Mouse (Mus musculus) midbrain, embryonic 16.5 days (tissue): ENCODE measurements around the gene Zfp324. TPM values are rescaled to one million over a fixed set of nuclear protein-coding genes. Genes with fewer than 3 reads are reported as not detected.
A peak's percentile ranks its signal among the peaks of the same experiment; 100 is the strongest.
"Not testable (repeated sequence)": the region's sequence is repeated elsewhere in the genome, so short reads cannot be mapped to it uniquely, and the experiment has no call there.

Source experiments
- ATAC-seq: fragments of 200-750 bp; cut with Nextera tagmentation; 2 replicates; pipeline ENCODE4 v1.8.0; 2017; ENCODE audit warnings: moderate TSS enrichment
- H3K27ac ChIP-seq: fragments of 300-500 bp; sonication (generic); 2 replicates; pipeline ENCODE4 v1.5.1; 2014; ENCODE audit warnings: mild to moderate bottlenecking, low read length, mixed read lengths
- H3K27me3 ChIP-seq: fragments of 300-500 bp; sonication (generic); 2 replicates; pipeline ENCODE4 v1.6.1; 2014; ENCODE audit warnings: low read depth, low read length, mixed read lengths; ENCODE audit not compliant: control insufficient read depth, insufficient read depth
- H3K36me3 ChIP-seq: fragments of 300-500 bp; sonication (generic); 2 replicates; pipeline ENCODE4 v1.6.1; 2014; ENCODE audit warnings: mild to moderate bottlenecking, low read length, moderate library complexity, mixed read lengths; ENCODE audit not compliant: control insufficient read depth, insufficient read depth
- H3K4me1 ChIP-seq: fragments of 300-500 bp; sonication (generic); 2 replicates; pipeline ENCODE4 v1.6.1; 2014; ENCODE audit warnings: mild to moderate bottlenecking, low read length, mixed read lengths; ENCODE audit not compliant: control insufficient read depth, insufficient read depth
- H3K4me2 ChIP-seq: fragments of 300-500 bp; sonication (generic); 2 replicates; pipeline ENCODE4 v1.6.1; 2014; ENCODE audit warnings: mild to moderate bottlenecking, low read length, mixed read lengths
- H3K4me3 ChIP-seq: fragments of 300-500 bp; sonication (generic); 2 replicates; pipeline ENCODE4 v1.5.1; 2014; ENCODE audit warnings: low read depth, mild to moderate bottlenecking, low read length, moderate library complexity, mixed read lengths
- H3K9ac ChIP-seq: fragments of 300-500 bp; sonication (generic); 2 replicates; pipeline ENCODE4 v1.6.1; 2014; ENCODE audit warnings: low read depth, low read length, mixed read lengths
- H3K9me3 ChIP-seq: fragments of 300-500 bp; sonication (generic); replicated peaks from 2 replicates; pipeline ENCODE4 v1.6.1; 2014; ENCODE audit warnings: mild to moderate bottlenecking, low read length, mixed read lengths; ENCODE audit not compliant: control insufficient read depth, poor library complexity, severe bottlenecking
- WGBS: fragments of 180-500 bp; shearing (Covaris S2); extraction: QIAGEN DNeasy Blood & Tissue Kit; methylation state at CpG from one replicate; pipeline ENCODE4 v1.1.7; 2014; 5-methylcytosine and 5-hydroxymethylcytosine counted together
- polyA plus RNA-seq: library from polyadenylated mRNA; unstranded; fragments of >200 nt; fragmentation: Nextera tagmentation; extraction: Ambion mirVana; gene quantifications from 2 replicates; pipeline ENCODE4 v1.2.1, GENCODE M21; 2015

Gene Zfp324
- polyA plus RNA-seq, 1 experiment from 2014 or later: 14.5 TPM

DNA sequence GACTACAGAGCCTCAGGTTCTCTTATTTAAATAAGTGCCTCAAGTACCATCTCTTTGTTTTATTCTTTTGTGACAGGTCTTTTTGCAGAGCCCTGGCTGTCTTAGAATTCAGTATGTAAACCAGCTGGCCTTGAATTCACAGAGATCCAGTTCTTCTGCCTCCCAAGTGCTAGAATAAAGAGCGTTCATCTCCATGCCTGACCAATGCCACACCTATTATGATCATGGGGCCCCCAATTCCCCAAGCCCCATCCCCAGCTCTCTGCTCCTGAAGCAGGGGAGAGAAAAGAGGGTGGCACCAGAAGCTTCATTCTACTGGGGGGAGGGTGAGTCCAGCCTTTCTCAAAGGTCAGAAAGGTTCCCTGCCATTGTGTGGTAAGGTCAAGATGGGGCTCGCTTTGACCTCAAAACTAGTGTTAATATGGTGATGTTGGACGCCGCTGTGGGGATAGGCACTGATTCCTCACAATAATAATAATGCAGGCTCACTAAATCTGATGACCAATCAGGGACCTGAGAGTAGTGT, 32.0 kb upstream of the Zfp324 start:
- Histone ChIP-seq H3K27me3 (no peaks in the 10 kb centered on the region), H3K9ac (no peak overlapping the region), H3K4me2 (no peak overlapping the region), H3K4me1 (no peaks in the 10 kb centered on the region), H3K27ac (no peak overlapping the region), H3K4me3 (no peak overlapping the region), H3K36me3 (no peaks in the 10 kb centered on the region), H3K9me3 (no peaks in the 10 kb centered on the region)
- 60% methylated on average over 4 of the region's 4 CpGs for WGBS
- no peak for ATAC-seq

DNA sequence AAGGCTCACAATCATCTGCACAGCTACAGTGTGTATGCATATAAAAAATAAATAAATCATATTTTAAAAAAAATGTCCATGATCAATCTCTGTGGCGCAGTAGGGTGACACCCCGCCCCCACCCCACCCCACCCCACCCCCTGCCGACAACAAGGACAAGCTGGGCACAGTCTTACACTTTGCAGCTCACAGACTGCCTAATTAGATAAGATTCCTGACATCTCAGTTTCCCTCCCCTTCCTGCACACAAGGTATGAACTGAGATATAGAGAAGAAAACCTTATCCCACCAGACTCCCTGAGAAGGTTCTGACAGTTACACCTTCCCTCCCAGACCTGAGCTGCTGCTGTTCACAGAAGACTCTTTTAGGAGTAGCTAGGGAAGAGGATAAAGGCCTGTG, 30.8 kb upstream of the Zfp324 start:
- Histone ChIP-seq H3K9me3 (no peaks in the 10 kb centered on the region), H3K4me2 (no peak overlapping the region), H3K36me3 (no peaks in the 10 kb centered on the region), H3K27ac (no peak overlapping the region), H3K4me1 (no peaks in the 10 kb centered on the region), H3K4me3 (no peak overlapping the region), H3K9ac (no peak overlapping the region), H3K27me3 (no peaks in the 10 kb centered on the region)
- WGBS: 85% methylated on average over 3 of the region's 3 CpGs
- ATAC-seq: no peak

DNA sequence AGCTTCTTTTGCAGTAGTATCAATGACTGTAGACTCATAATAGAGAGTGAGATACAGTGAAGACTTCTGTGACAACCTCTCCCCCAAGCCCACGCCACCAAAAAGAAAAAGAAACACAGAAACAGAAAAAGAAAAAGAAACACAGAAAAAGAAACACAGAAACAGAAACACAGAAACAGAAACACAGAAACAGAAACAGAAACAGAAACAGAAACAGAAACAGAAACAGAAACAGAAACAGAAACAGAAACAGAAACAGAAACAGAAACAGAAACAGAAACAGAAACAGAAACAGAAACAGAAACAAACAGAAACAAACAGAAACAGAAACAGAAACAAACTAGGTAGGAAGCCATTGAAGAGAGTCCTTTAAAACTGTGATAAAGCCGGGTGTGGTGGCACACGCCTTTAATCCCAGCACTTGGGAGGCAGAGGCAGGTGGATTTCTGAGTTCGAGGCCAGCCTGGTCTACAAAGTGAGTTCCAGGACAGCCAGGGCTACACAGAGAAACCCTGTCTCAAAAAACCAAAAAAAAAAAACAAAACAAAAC, 28.3 kb upstream of the Zfp324 start:
- not testable (repeated sequence) for H3K27me3 ChIP-seq, H3K9me3 ChIP-seq, H3K27ac ChIP-seq, H3K9ac ChIP-seq, ATAC-seq, H3K4me1 ChIP-seq, H3K36me3 ChIP-seq, H3K4me2 ChIP-seq, H3K4me3 ChIP-seq
- 87% methylated on average over 3 of the region's 4 CpGs for WGBS

DNA sequence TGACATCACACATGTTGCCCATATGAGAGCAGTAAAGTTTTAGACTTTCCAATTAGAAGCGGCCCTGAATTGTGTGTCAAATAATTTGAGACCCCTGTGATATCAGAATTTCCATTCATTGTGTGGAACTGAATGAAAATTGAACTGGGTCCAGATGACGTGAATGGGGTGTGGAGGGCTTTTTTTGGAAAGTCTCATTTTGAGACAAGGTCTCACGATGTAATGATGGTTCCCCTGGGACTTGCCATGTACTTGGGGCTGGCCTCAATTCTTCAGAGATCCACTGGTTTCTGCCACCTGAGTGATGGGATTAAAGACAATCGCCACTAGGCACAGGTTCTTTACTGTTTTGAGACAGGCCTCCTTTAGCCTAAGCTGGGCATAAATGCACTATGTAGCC, 25.0 kb upstream of the Zfp324 start:
- no peak overlapping the region for H3K9ac ChIP-seq
- H3K27me3 ChIP-seq: no peaks in the 10 kb centered on the region
- no peak overlapping the region for H3K4me3 ChIP-seq
- no peaks in the 10 kb centered on the region for H3K9me3 ChIP-seq
- no peak overlapping the region for H3K4me2 ChIP-seq
- no peak for ATAC-seq
- H3K27ac ChIP-seq: no peak overlapping the region
- no peaks in the 10 kb centered on the region for H3K4me1 ChIP-seq
- WGBS: 89% methylated on average over 4 of the region's 4 CpGs
- H3K36me3 ChIP-seq: no peaks in the 10 kb centered on the region

DNA sequence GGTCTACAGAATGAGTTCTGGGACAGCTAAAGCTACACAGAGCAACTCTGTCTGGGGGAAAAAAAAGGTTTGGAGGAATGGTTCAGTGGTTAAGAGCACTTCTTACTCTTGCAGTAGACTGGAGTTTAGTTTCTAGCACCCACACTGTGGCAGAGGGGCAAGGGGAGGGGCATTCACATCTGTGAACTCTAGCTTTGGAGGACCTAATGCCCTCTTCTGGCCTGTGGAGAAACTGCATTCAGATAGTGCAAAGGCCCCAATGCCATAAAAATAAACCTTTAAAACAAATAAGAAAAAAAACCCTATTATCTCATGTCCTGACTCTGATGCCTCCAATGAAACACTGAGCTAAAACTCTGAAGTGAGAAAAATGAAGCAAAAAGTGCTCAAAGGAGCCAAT, 22.1 kb upstream of the Zfp324 start:
- ATAC-seq: no peak
- no peak overlapping the region for H3K27ac ChIP-seq
- H3K27me3 ChIP-seq: no peaks in the 10 kb centered on the region
- no peak overlapping the region for H3K4me3 ChIP-seq
- H3K4me1 ChIP-seq: peaks cover under 1% of the 10 kb centered on the region; the same call in 1 of the 2 replicates
- H3K9ac ChIP-seq: no peak overlapping the region
- H3K36me3 ChIP-seq: no peaks in the 10 kb centered on the region
- H3K9me3 ChIP-seq: no peaks in the 10 kb centered on the region
- no peak overlapping the region for H3K4me2 ChIP-seq

DNA sequence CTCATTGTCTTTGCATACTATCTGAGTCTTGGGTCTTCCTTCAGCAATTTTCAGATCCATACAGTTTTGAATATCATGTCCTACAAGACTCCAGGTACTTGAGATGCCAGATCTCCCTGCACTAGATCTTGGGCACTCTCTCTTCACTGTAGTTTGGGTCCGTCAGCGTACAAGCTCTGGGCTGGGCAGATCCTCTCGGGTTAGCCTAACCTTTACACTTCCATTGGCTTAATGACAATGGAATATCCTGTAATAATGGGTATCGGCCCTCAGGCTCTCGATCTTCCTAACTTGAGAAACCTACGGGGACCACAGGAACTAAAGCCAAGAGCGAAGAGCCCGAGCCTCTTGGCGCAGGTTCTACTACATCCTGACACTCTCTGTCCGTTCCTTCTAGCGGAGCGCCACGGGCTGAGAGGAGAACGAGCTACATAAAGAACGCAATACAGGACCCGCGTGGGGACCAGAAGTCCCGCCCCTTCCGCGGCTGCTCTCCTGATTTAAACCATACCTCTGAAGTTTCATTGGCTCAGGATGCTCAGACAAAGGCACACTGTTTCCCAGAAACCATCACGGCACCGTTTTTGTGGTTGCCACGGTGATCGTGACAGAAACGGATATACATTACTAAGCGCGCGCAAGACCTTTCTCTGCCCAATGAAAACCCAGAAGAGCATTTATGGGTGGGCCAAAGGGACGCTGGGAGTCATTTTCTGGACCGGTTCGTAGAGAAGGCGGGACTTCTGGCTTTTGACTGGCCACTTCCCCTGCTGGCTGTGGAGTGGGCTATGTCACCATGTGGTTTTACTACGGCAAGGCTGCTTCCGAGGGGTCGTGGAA, 16.4 kb upstream of the Zfp324 start:
- peak overlapping the region; percentile 72 for H3K9ac ChIP-seq

DNA sequence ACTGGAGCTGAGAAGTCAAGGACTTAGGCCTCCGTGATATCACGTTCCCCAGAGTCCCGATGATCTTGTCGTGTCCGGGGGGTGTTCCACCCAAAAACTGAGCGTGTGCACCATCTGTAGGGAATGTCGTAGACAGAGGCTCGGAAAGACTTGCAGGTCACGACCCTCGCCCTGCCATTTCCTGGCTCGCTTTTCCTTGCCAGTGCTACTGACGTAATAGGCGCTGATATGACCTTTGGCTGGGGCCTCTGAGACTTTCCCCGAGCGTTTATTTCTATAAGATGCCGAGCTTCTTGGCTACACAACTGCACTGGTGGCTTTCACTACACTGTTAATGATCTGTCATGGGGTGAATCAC, 15.8 kb upstream of the Zfp324 start:
- WGBS: 9% methylated on average over 16 of the region's 16 CpGs
- H3K27ac ChIP-seq: peak overlapping the region; percentile 86
- no peaks in the 10 kb centered on the region for H3K9me3 ChIP-seq
- no peaks in the 10 kb centered on the region for H3K36me3 ChIP-seq
- no peaks in the 10 kb centered on the region for H3K27me3 ChIP-seq
- peaks cover 10% of the 10 kb centered on the region for H3K4me1 ChIP-seq
- H3K4me2 ChIP-seq: peak overlapping the region; percentile 95
- H3K4me3 ChIP-seq: peak overlapping the region; percentile 50
- ATAC-seq: peak; percentile 30; the same call in 1 of the 2 replicates
- H3K9ac ChIP-seq: peak overlapping the region; percentile 72

More for the DNA sequence above, 16.4 kb upstream of the Zfp324 start:
- H3K4me2 ChIP-seq: peak overlapping the region; percentile 95
- peak overlapping the region; percentile 50 for H3K4me3 ChIP-seq
- H3K27me3 ChIP-seq: no peaks in the 10 kb centered on the region
- ATAC-seq: peak; percentile 98
- peaks cover 10% of the 10 kb centered on the region for H3K4me1 ChIP-seq
- no peaks in the 10 kb centered on the region for H3K36me3 ChIP-seq
- 11% methylated on average over 35 of the region's 35 CpGs for WGBS
- H3K9me3 ChIP-seq: no peaks in the 10 kb centered on the region
- peak overlapping the region; percentile 86 for H3K27ac ChIP-seq

DNA sequence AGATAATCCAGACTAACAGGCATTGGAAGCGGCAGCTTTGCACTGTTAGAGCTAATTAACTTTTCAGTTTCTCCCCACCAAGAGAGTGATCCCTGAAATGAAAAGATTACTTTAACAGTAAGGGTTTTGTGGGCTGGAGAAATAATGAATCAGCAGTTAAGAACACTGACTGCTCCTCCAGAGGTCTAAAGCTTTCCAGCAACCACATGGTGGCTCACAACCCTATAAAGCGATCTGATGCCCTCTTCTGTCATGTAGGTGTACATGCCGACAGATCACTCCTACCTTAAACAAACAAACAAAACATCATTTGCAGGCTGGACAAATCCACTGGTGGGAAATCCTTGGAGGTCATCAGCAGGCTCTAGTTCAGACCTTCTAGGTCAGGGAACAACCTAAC, 10.7 kb upstream of the Zfp324 start:
- no peak overlapping the region for H3K4me3 ChIP-seq
- H3K9me3 ChIP-seq: no peaks in the 10 kb centered on the region
- WGBS: 56% methylated on average over 3 of the region's 3 CpGs
- no peak overlapping the region for H3K4me2 ChIP-seq
- no peaks in the 10 kb centered on the region for H3K36me3 ChIP-seq
- no peaks in the 10 kb centered on the region for H3K27me3 ChIP-seq
- H3K4me1 ChIP-seq: peaks cover 5% of the 10 kb centered on the region
- no peak for ATAC-seq
- H3K27ac ChIP-seq: no peak overlapping the region
- H3K9ac ChIP-seq: no peak overlapping the region

DNA sequence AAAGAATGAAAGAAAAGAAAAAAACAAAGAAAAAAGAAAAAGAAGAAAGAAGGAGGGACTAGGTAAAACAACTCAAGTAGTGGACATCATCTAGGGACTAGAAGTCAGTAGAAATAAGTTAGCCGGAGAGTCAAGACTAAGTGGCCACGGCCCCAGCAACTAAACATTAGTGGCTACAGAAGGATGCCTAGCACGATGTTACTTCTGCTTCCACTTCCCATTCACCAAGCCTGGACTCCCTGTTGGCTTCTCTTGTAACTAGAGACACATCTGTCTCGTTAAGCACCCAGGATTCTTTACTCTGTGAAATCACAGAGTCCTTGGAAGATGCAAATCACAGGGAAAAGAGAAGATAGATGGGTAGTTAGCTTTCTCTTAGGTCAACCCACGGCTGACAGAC, 8.1 kb upstream of the Zfp324 start:
- no peak overlapping the region for H3K9ac ChIP-seq
- H3K4me1 ChIP-seq: peaks cover 3% of the 10 kb centered on the region
- no peaks in the 10 kb centered on the region for H3K27me3 ChIP-seq
- no peaks in the 10 kb centered on the region for H3K9me3 ChIP-seq
- no peak overlapping the region for H3K27ac ChIP-seq
- no peak overlapping the region for H3K4me2 ChIP-seq
- ATAC-seq: no peak
- no peak overlapping the region for H3K4me3 ChIP-seq
- 81% methylated on average over 5 of the region's 5 CpGs for WGBS
- H3K36me3 ChIP-seq: no peaks in the 10 kb centered on the region
